Mouse (Mus musculus) spleen, adult 12 weeks (tissue): ENCODE results near the gene Sbno1.

Experiments
- DNase-seq: peaks from one replicate; pipeline ENCODE4 v3.0.0; 2022; ENCODE audit warnings: low spot score

Gene Sbno1

DNA sequence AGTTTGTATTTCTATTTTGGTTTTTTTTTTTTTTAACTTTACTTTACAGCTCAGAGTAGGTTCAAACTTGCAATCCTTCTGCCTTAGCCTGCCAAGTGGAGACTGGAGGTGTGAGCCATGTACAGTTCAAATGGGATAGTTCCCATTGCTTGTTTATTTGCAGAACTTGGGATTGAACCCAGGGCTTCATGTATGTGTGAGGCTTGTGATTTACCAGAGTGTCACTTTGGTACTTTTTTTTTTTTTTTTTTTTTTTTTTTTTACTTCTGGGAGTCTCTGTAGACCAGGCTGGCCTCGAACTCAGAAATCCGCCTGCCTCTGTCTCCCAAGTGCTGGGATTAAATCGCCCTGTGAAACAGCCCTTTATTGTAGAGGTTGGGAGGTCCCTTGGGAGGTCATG lies 18.4 kb upstream of the Sbno1 start:
- no peak for DNase-seq

DNA sequence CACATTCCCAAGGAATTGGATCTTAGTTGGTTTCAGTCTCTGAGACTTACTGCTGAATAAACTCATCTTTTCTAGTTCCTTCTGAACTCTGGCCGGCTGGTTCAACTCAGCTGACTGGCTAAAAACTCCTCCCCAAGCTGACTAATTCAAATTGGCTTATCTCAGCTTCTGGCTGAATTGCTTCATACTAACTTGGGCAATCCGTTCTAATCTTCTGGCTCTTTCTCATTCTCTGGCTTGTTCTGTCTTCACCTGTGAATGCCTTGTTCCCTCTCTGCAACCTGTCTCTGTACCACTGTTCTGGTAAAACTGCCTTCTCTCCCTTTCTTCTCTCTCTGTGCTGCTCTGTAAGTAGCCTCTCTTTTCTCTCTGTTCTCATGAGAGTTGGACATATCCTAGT lies 16.8 kb upstream of the Sbno1 start:
- DNase-seq = no peak

DNA sequence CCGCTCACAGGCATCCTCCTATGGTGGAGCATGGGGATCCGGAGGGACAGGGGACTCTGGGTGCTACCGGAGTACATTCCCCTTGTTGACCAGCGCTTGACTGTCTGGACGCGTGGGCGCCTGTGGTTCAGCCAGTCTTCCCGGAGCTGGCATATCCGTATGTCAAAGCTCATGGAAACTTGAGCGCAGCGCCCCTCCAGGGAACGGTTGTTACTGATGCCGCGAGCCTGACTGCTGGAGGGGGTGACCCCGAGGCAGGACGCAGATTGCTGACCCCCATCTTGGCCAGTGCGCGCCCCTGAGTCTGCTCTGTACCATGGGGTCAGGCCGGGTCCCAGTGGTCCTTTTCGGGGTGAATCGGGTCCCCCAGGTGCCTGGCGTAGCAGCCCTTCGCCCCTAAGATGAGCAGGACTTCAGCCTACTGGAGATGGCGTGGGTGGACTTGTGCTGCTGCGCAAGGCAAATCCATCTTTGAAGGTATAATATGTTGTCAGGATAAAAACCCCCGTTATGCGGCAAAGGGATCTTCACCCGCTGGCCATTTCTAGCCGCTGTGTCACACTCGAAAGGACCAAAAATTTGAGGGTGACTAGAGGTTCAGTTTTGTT lies 14.4 kb upstream of the Sbno1 start:
- DNase-seq = peak; percentile 63

DNA sequence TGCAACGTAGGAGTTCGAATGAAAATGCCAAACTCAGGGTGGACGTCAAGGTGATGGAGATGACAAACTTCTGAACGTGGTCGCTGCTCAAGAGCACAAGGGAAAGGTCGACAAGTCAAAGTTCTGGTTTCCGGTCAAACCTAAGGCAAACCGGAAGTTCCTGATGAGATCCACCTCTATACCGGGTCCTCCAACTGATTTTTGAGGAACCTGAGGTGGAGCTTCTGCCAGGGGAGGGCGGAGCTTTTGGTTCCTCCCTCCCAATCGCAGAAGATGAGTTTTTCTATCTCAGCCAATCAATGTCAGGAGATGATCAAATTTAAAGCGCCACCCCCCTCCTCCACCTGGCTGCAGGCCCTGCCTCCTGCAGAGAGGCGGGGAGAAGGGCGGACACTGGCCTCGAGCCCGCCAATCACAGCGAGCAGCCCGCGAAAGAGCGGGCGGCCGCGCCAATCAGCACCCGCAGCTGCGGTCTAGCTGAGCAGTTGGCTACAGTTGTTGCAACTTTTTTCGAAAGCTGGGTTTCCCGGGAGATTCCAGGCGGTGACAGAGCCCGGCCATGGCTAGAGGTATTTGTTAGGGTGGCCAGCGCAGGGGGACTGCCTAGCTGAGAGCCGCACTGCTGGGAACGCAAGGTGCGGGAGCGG lies 13.8 kb upstream of the Sbno1 start, which contains the start of gene Kmt5a:
Gene Kmt5a (plus strand): TSS at position 484 of the 647 bp plus-strand sequence.
- peak; percentile 94 for DNase-seq

DNA sequence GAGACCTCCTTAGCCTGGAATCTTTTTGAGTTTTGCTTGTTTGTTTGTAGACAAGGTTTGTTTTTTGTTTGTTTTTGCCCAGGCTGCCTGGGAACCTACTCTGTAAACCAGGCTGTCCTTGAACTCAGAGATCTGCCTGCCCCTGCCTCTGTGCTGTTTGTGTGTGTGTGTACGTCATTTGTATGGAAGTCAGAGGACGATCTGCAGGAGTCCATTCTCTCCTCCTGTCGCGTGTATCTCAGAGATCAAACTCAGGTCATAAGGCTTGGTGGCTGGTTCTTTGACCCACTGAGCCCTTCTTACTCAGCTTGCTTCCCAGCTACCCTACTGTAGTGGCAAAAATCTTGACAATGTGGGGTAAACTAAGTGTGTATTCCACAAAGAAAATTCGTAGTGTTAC lies 12.9 kb upstream of the Sbno1 start:
- DNase-seq = no peak

DNA sequence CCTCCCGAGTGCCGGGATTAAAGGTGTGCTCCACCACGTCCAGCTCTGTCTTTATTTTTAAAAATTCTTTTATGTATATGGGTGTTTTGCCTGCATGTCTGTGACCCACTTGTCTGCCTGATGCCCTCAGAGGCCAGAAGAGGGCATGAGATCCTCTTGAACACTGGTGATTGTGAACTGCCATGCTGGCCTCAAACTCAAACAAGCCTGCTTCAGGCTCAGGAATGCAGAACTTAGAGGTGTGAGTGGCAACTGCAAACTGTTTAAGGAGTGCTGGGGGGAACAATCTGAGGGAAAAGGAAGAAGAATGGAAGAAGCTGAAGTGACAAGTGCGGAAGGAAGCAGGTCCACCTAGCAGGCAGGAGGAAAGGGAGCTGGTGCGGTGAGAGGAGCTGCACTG lies 12.4 kb upstream of the Sbno1 start:
- DNase-seq = no peak

DNA sequence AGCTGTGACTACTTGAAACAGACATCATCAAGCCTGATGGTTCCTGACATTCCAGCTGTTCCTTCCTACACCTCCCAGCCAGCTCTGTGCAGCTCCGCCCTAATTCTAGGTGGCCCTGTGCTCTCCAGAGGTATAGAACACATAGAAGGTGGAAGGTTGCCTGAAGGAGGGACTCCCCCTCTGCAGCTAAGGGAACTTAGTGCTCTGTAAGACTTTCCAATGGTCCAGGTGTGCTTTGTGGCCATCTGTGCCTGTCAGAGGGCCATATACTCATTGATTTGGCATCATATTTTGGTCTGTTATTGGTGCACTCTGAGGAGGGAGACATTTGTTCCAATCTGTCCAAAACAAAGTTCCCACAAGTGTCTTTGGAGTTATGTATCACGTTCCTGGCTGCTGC lies 7.2 kb upstream of the Sbno1 start:
- no peak for DNase-seq

DNA sequence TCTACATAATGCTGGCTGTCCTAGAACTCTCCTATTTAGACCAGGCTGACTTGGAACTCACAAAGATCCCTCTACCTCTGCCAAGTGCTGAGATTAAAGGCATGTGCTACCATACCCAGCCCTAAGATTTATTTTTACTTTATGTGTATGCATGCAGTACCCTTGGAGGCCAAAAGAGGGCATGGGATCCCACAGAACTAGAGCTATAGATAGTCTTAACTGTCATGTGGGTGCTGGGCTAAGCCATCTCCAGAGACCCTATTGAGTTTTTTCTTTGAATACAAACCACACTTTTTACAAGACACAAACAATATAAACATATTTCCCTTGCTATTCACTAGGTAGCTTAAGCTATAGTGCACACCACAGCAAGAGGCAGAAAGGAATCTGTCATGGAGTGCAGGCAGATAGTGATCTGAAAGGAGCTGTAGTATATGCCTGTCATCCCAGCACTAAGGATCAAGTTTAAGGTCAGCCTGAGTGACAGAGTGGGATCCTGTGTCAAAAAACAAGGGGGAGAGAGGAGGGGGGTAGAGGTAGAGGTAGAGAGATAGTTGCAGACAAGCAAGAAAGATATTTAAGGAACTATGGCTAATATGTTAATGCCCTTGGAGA lies 6.7 kb upstream of the Sbno1 start:
- peak; percentile 27 for DNase-seq

DNA sequence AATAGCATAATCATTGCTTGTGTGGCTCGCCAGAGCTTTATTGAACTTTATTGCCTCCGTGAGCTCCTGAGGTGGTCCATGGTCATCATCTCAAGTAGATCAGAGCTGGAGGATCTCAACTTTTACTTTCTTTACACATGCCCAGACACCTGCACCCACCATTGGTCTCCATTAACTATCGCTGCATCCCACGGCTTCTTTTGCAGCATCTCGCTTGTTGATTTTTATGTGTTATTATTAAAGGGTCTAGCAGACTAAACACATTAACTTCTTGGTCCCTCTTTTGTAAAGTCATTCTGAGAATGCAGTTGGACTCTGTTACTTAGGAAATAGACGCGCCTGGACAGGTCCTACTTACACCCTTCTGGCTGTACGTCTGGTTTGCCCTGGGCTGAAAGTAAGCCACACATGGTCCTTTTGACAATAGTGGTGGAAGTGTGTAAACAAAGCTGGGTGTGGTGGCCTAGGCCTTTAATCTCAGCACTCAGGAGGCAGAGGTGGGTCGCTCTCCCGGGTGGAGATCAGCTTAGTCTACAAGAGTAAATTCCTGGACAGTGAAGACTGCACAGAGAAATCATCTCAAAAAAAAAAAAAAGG lies 772 bp upstream of the Sbno1 start:
- no peak for DNase-seq

DNA sequence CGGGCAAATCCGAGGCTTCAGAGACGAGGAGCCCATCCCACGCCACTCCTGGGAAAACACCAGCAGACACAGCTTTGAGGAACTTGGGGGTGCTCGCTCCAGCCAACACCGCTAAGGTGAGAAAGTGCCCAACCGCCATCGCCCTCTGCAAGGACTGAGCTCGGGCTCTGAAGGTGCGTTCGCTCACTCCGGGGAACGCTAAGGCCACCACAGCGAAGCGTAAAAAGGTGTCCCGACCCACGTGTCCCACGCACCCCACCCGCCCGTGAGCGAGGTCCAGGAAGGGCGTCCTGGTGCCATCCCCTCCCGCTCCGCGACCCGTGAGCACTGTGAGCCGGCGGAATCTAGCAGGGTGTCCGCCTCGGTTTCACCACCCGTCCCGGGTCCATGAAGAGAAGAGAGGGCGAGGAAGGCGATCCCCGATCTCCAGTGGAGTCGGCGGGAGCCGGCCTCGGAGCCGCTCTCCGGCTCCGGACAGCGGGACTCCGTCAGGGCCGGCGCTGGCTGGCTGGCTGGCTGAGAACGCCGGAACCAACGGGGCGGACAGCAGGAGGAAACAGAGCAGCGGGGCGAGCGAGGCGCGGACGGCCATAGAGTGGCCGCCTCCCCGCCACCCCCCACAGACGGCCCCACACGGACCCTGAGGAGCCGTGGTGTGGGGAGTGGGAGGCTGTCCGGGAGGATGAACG lies 934 bp downstream of the Sbno1 start:
- DNase-seq = peak; percentile 58

DNA sequence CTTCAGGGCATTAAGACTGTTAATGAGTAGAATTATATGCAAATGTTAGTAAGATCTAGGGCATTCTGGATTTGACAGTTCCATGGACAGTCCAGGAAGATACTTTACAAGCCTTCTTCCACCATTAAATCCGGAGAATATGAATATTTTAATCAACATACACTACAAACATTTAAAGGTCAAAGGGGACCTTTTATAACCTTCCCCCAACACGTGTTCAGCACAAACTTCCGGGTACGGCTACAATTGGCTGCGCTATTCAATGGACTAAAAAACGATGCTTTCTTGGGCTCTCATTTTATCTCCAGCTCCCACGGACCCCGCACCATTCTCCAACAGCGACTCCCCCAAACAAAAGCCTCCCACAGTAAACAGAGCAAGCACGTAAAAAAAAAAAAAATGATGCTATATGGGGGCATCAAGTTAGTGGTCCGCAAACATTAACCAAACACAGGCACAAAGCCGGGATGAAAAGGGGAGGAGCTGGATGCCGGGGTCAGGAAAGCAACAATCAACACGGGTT lies 1.5 kb downstream of the Sbno1 start:
- no peak for DNase-seq

DNA sequence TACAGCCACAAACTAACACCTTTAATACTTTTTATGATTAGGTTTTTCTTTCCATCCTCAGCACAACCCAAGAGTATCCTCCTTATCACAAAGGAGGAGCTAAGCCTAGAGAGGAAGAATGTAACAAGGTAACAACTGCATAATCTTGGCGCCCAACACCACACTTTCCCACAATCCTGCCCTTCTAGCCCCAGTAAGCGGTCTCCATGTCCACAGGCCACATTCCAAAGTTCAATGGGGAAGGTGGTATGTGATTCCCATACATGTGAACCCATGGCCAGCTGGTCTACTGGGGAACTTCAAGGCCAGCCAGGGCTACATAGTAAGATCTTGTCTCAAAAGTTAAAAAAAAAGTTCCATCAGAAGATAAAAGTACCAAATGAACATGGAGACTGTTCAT lies 4.0 kb downstream of the Sbno1 start:
- DNase-seq = no peak

DNA sequence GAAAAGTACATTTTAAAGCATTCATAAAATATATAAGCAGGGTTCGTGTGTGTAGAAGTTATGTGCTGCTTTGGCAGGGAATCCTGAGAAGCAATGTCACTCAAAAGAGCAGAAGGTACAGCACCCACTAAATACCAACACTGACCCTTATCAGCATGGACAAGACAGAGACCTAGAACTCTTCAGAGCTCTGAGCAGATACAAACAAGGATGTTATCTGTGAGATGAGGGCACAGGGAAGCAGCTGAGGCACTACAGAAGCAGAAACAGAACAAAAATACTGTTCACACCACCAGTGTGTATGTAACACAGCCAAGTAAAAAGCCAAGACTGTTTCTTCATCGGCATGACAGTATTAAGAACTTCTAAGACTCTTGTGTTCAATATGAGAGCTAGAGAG lies 6.9 kb downstream of the Sbno1 start:
- no peak for DNase-seq

DNA sequence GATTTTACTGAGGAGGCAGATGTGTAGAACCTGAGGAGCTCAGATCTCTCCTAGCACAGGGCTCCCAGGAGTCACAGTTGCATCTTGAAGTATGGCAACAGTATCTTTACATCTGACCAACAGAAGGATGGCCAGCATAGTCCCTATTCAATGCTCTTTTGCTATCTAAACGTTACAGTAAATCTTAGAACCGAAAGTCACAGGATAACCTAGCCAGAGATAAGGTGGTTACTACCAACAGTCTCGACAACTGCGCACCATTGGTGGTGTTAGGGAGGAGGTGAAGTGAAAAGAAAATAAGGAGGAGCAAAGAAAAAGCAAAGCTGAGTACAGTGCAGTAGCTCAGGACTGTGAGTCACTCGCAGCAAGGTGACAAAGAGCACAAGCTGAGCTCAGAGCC lies 13.6 kb downstream of the Sbno1 start:
- DNase-seq = no peak

DNA sequence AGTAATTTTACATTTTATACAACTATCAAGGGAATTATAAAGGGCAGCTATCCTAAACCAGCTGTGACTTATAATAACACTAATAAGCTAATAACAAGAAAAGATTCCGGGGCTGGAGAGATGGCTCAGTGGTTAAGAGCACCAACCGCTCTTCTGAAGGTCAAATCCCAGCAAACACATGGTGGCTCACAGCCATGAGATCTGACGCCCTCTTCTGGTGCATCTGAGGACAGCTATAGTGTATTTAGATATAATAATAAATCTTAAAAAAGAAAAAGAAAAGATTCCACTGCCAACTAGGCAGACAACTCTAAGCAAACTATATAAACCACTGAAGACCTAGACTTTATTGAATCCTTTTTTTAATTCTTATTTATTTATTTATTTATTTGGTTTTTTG lies 15.0 kb downstream of the Sbno1 start:
- no peak for DNase-seq

DNA sequence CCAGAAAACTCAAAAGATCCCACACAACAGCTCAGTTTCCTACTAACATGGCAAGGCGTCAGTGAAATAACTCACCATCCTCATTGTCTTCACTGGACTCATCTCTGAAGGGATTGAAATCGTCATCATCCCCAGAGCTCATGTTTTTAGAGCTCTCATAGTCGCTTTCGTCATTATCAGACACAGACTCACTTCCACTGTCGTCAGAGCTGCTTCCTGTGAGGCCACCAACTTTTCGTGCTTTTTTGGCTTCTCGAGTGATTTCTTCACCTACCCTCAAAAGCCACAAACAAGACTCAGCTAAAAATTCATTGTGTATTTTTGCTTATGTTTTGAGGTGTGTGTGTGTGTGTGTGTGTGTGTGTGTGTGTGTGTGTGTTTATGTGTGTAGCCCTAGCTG lies 32.1 kb downstream of the Sbno1 start:
- no peak for DNase-seq

DNA sequence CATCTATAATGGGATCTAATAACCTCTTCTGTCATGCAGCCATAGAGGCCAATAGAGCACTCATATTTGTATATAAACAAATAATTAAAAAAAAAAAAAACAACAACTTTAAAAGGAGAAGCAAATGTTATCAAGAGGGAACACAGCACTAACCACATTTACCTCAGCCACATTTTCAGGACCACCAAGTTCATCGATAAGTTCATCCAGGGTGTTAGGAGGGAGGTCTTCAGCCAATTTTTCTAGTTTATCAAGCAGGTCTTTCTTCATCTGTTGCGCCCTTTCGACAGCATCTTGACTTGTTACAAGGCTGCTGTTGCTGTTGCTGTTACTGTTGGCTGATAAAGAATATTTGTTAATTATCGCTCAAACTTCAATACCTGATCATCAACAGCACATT lies 33.4 kb downstream of the Sbno1 start:
- DNase-seq = no peak

DNA sequence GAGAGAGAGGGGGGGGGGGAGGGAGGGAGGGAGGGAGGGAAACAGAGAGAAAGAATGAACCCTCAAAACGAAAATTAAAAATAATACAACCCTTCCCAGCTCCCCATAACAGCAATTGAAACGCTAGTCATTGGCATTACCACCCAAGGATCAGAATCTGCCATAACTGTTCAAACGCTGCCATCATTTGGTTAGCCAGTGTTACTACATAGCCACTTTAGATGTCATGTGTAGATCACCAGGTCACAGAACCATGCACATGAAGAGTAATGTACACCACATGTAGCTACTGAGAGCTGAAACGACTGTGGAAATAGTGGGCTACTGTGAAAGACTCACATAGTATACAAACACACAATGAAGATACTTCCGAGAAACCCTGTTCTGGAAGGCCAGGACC lies 37.9 kb downstream of the Sbno1 start:
- DNase-seq = no peak

DNA sequence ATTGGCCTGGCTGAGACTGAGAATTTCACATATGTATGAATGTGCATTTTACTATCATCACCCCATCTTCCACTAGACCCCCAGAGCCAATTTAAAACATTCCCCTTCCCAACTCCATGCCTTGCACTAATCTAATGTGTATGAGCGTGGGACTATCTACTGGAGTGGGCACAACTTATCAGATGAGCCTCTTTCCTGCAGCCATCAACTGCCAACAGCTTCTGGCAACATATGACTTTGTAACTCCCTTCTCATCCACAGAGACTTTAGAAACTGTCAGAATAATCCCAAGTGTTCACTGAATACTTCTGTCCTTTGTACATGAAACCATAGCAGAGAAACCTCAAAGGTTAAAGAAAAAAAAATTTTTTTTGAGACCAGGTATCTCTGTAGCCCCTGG lies 45.7 kb downstream of the Sbno1 start:
- no peak for DNase-seq

DNA sequence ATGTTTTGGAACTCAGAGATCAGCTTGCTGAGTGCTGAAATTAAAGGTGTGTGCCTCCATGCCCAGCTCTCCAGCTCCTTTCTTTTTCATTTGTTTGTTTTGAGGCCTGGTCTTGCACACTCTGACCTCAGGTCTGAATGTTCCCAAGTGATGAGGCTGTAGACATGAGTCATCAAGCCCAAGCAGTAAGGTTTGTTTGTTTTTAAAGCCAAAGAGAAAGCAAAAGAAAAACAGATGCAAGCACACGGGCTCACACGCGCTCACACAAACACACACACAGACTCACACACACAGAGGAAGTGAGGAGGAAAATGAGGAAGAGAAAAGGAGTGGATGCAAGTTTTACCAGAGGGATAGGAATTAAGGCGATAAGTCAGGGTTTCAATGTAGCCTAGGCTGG lies 48.7 kb downstream of the Sbno1 start:
- no peak for DNase-seq

DNA sequence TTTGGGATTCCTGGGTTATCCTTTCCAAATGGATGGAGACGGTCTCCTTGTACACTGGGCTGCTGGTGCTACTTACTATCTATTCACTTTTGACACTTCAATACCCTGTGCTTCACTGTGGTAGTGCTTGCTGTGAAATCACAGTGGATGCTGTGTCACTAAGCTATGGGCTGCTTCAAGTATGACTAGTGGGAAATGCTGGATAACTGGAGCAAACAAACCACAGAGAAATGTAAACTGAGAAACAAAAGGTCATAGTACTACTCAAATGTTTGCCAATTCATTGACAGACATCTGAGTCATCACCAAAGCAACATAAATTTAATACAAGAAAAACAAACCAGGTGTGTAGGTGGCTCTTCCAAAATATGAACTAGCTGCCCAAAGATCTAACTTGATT lies 49.4 kb downstream of the Sbno1 start:
- DNase-seq = no peak

DNA sequence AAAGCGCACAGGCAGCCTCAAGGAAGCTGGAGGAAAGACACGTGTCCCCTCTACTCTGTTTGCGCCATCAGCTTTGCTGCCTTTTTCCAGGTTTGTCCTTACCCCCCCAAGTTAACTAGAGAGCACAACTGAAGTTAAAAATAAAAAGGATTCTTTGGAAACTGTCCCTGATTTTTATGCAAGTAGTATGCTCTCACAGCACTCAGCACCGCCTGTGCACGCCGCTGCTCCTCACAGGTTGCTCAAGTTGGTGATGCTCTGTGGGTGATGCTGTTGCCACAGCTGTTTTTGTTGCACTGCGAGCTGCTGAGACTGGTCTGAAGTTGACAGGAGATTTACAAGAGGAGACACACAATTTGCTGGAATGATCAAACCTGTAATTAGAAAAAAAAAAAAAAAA lies 51.5 kb downstream of the Sbno1 start:
- no peak for DNase-seq

DNA sequence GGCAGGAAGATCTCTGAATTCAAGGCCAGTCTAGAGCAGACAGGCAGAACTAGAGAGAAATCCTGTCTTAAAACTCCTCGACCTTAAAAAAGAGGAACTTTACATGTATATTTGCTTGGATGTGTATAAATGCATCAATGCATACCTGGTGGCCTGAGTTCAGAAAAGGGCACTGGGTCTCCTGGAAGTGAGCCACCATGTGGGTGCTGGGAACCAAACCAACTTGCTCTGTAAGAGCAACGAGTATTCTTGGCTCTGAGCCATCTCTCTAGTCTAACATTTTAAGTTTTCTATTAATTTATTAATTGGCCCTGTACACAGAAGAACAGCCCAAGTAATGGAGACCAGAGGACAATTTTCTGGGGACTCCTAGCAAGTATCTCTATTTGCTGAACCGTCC lies 59.1 kb downstream of the Sbno1 start:
- no peak for DNase-seq
